Mouse (Mus musculus): ENCODE measurements around the gene Polr2b. TPM values are rescaled to one million over a fixed set of nuclear protein-coding genes. Genes with fewer than 3 reads are reported as not detected.

The Polr2b gene
- total and polyA plus RNA-seq, 3 experiments = 58.3 to 178 (median 91.4) TPM

- no peaks in the 10 kb centered on the region for H3K36me3 ChIP-seq (ENCODE audit: control insufficient read depth in 1 of 2, insufficient read depth in 2 of 2, low read length in 2 of 2)
Measured at GRCm38 (mm10) chr5:77393094-77393619, 83.2 kb downstream of the Polr2b start.

GRCm38 (mm10) chr5:77393990-77394618, 84.2 kb downstream of the Polr2b start:
- no peak for DNase-seq (ENCODE audit: low read depth, low spot score)
- Histone ChIP-seq H3K79me2 (ENCODE audit: control insufficient read depth, insufficient read depth, low read length, poor library complexity) (no peaks in the 10 kb centered on the region), H3K4me1 (ENCODE audit: control insufficient read depth in 1 of 2, insufficient read depth in 2 of 2, low read length in 2 of 2) (no peaks in the 10 kb centered on the region), H3K27ac (ENCODE audit: control insufficient read depth, low read depth, low read length) (no peak overlapping the region), H3K36me3 (ENCODE audit: control insufficient read depth in 1 of 2, insufficient read depth in 2 of 2, low read length in 2 of 2) (no peaks in the 10 kb centered on the region), H3K4me3 (ENCODE audit: control insufficient read depth in 1 of 2, insufficient read depth in 1 of 2, low read depth in 2 of 2, low read length in 2 of 2) (no peak overlapping the region), H3K9me3 (replicated peaks; ENCODE audit: insufficient read depth, low read length) (no peaks in the 10 kb centered on the region), H3K27me3 (ENCODE audit: control insufficient read depth in 1 of 2, insufficient read depth in 2 of 2, low read length in 2 of 2) (peaks cover 0 to 2% of the 10 kb centered on the region in 2 experiments; a peak in 1 of 4 replicates), H3K9ac (ENCODE audit: control insufficient read depth, low read depth, low read length, poor library complexity, severe bottlenecking) (no peak overlapping the region)
- no peak for TF ChIP-seq ETS1 (IDR thresholded peaks at IDR 0.05; ENCODE audit: low read depth, low read length)
- no peak for TF ChIP-seq ZC3H11A (IDR thresholded peaks at IDR 0.05; ENCODE audit: low read depth, low read length)
- no peak for TF ChIP-seq MYB (IDR thresholded peaks at IDR 0.05; ENCODE audit: low read depth, low read length)
- TF ChIP-seq SMC3 (IDR thresholded peaks at IDR 0.05; ENCODE audit: low read depth, low read length) = no peak
- TF ChIP-seq GABPA (IDR thresholded peaks at IDR 0.05; ENCODE audit: low read depth, low read length) = no peak
- no peak for TF ChIP-seq TBP (IDR thresholded peaks at IDR 0.05; ENCODE audit: low read depth, low read length)
- TF ChIP-seq MXI1 (IDR thresholded peaks at IDR 0.05; ENCODE audit: low read depth, low read length) = no peak
- TF ChIP-seq KAT2A (conservative IDR thresholded peaks at IDR 0.05; ENCODE audit: low read depth, low read length) = no peak
- no peak for TF ChIP-seq USF2 (IDR thresholded peaks at IDR 0.05; ENCODE audit: borderline replicate concordance in 1 of 2, insufficient read depth in 1 of 2, low read depth in 1 of 2, low read length in 2 of 2)
- no peak for TF ChIP-seq ZNF384 (IDR thresholded peaks at IDR 0.05; ENCODE audit: low read depth, low read length)
- no peak for TF ChIP-seq CHD1 (IDR thresholded peaks at IDR 0.05; ENCODE audit: low read depth, low read length)
- TF ChIP-seq USF1 (IDR thresholded peaks at IDR 0.05; ENCODE audit: low read depth, low read length) = no peak
- no peak for TF ChIP-seq HCFC1 (IDR thresholded peaks at IDR 0.05; ENCODE audit: low read depth, low read length)

More at GRCm38 (mm10) chr5:77393094-77393619, 83.2 kb downstream of the Polr2b start:
- Histone ChIP-seq H3K4me1 (ENCODE audit: control insufficient read depth in 1 of 2, insufficient read depth in 2 of 2, low read length in 2 of 2) (no peaks in the 10 kb centered on the region), H3K9me3 (replicated peaks; ENCODE audit: insufficient read depth, low read length) (no peaks in the 10 kb centered on the region), H3K9ac (ENCODE audit: control insufficient read depth, low read depth, low read length, poor library complexity, severe bottlenecking) (no peak overlapping the region), H3K79me2 (ENCODE audit: control insufficient read depth, insufficient read depth, low read length, poor library complexity) (no peaks in the 10 kb centered on the region), H3K27me3 (ENCODE audit: control insufficient read depth in 1 of 2, insufficient read depth in 2 of 2, low read length in 2 of 2) (peaks cover 0 to 2% of the 10 kb centered on the region in 2 experiments; a peak in 1 of 4 replicates), H3K4me3 (ENCODE audit: control insufficient read depth in 1 of 2, insufficient read depth in 1 of 2, low read depth in 2 of 2, low read length in 2 of 2) (no peak overlapping the region), H3K27ac (ENCODE audit: control insufficient read depth, low read depth, low read length) (no peak overlapping the region)
- DNase-seq (ENCODE audit: low read depth, low spot score) = no peak
- TF ChIP-seq USF1 (IDR thresholded peaks at IDR 0.05; ENCODE audit: low read depth, low read length) (no peak), TAL1 (IDR thresholded peaks at IDR 0.05; ENCODE audit: low read length) (no peak), BHLHE40 (IDR thresholded peaks at IDR 0.05; ENCODE audit: borderline replicate concordance, low read depth, low read length) (no peak), RCOR1 (IDR thresholded peaks at IDR 0.05; ENCODE audit: low read depth, low read length) (no peak), TCF12 (IDR thresholded peaks at IDR 0.05; ENCODE audit: low read depth, low read length) (no peak), POLR2A (IDR thresholded peaks at IDR 0.05; ENCODE audit: control insufficient read depth in 1 of 2, insufficient read depth in 1 of 2, low read depth in 1 of 2, low read length in 2 of 2, poor library complexity in 1 of 2) (no peak), ZMIZ1 (IDR thresholded peaks at IDR 0.05; ENCODE audit: low read depth, low read length) (no peak), MAX (IDR thresholded peaks at IDR 0.05; ENCODE audit: low read length) (no peak), ETS1 (IDR thresholded peaks at IDR 0.05; ENCODE audit: low read depth, low read length) (no peak), MXI1 (IDR thresholded peaks at IDR 0.05; ENCODE audit: low read depth, low read length) (no peak), MYC (IDR thresholded peaks at IDR 0.05; ENCODE audit: low read depth, low read length) (no peak)
